Mouse (Mus musculus): ENCODE data around the gene Spo11.

DNA sequence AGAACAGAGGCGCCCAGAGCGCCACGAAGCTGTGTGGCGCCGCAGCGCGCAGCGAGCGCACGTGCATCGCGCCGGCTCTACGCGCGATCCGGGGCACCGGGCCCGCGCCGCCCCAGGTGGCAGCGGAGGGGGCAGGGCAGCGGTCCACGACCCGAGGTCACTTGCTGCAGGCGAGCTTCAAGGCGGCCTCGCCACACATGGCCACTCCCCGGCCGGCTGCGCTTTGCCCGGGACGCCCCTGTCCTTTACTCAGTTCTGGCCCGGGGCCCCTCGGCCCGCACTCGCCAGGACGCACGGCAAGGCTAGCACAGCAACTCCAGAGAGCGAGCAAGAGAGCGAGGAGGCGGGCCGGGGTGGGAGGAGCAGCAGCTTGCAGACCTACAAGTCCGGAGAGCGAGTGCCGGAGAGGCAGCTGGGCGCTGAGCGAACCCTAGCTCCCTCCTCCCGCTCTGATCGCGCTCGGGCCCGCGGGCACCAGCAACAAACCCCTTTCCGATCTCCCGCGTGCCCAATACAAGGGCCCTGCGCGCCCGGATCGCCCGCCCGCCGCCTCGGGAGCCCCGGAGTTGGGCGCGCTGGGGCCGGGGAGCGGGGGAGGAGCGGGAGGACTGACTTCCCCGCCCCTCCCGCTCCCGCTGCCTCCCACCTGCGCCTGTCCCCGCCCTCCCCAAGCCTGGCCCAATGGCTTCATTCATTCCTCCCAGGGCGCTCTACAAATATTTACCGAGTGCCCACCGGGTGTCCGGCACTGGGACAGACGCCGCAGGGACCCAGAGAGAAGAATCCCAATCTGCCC, 37.3 kb upstream of the Spo11 start, which contains the start of gene Bmp7:
- TF ChIP-seq CTCF (conservative IDR thresholded peaks at IDR 0.05; ENCODE audit: insufficient read depth, insufficient read length, low read depth, low read length) (no peak), POLR2A (IDR thresholded peaks at IDR 0.05; ENCODE audit: low read depth, low read length) (no peak)

All from kidney, adult 2 months (tissue).